Mouse (Mus musculus) thymus, postnatal 36 days (tissue): Measurements from ENCODE around the gene Gm10300.

Source experiments
- DNase-seq, 2 experiments: peaks; one replicate each; pipeline ENCODE4 v3.0.0; 2022; ENCODE audit warnings: mixed read lengths in 2 of 2

Gm10300 gene

GRCm38 (mm10) chr4:132079555-132080275 lies 5.2 kb downstream of the Gm10300 start:
- peak; percentile 59 to 70 for DNase-seq

GRCm38 (mm10) chr4:132080492-132080983 lies 6.0 kb downstream of the Gm10300 start:
- no peak for DNase-seq

- peak; percentile 13 to 38 for DNase-seq
Observed at GRCm38 (mm10) chr4:132085114-132085513, 10.6 kb downstream of the Gm10300 start.

GRCm38 (mm10) chr4:132088921-132089320 lies 14.4 kb downstream of the Gm10300 start:
- peak; percentile 41 to 44 for DNase-seq

GRCm38 (mm10) chr4:132093136-132093535 lies 18.6 kb downstream of the Gm10300 start:
- DNase-seq, result no peak

GRCm38 (mm10) chr4:132093928-132094327 lies 19.4 kb downstream of the Gm10300 start:
- DNase-seq, result no peak

GRCm38 (mm10) chr4:132095043-132095442 lies 20.5 kb downstream of the Gm10300 start:
- no peak for DNase-seq

- DNase-seq, result no peak
Observed at GRCm38 (mm10) chr4:132099548-132099947, 25.1 kb downstream of the Gm10300 start.

- no peak for DNase-seq
Observed at GRCm38 (mm10) chr4:132101152-132101551, 26.7 kb downstream of the Gm10300 start.

- DNase-seq, result no peak
Observed at GRCm38 (mm10) chr4:132108221-132108620, 33.7 kb downstream of the Gm10300 start.

GRCm38 (mm10) chr4:132111227-132111626 lies 36.7 kb downstream of the Gm10300 start:
- no peak for DNase-seq

- peak in 1 of 2 experiments; percentile 5 for DNase-seq
Observed at GRCm38 (mm10) chr4:132113411-132114095, 39.1 kb downstream of the Gm10300 start.

- DNase-seq, result no peak
Observed at GRCm38 (mm10) chr4:132116315-132116714, 41.8 kb downstream of the Gm10300 start.

- no peak for DNase-seq
Observed at GRCm38 (mm10) chr4:132119566-132119965, 45.1 kb downstream of the Gm10300 start.

- DNase-seq, result no peak
Observed at GRCm38 (mm10) chr4:132121674-132122073, 47.2 kb downstream of the Gm10300 start.

- no peak for DNase-seq
Observed at GRCm38 (mm10) chr4:132123166-132123565, 48.7 kb downstream of the Gm10300 start.
